Mouse (Mus musculus): ENCODE data around the gene Tmem151b.

DNA sequence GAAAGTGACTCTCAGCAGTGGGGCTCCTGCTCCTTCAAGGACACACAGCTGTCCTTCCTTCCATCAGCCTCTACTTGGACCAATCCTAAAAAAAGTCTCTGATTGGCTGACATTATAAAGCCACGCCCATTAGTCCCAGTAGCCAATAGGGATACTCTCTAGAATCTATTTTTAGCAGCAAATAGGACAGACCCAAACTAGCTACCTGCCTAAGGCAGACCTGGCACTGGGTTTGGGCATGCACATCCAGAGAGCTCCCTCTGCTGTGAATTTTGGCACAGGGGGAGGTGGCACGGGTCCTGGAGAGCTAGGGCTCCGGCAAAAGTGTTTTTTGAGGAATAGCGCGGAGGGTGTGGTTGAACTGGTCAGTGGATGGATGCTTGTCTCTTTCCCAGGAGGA is 22.9 kb downstream of the Tmem151b start:
- no peak for TF ChIP-seq CHD2 (IDR thresholded peaks at IDR 0.05; ENCODE audit: low read depth, low read length)
- no peak for TF ChIP-seq HCFC1 (IDR thresholded peaks at IDR 0.05; ENCODE audit: borderline replicate concordance, insufficient read depth, low read length)
- no peak for TF ChIP-seq MAFK (IDR thresholded peaks at IDR 0.05; ENCODE audit: insufficient read depth, low read depth, low read length)
- no peak for TF ChIP-seq ZNF384 (IDR thresholded peaks at IDR 0.05; ENCODE audit: low read depth, low read length)

All from ES-E14 (cell line).